Mouse (Mus musculus) CH12.LX (cell line): ENCODE results near the gene Map1a. TPM values are rescaled to one million over a fixed set of nuclear protein-coding genes. Genes with fewer than 3 reads are reported as not detected.

Experiments
- DNase-seq: peaks from one replicate; pipeline ENCODE4 v3.0.0-alpha.2; 2013; ENCODE audit errors: extremely low read depth
- H3K27ac ChIP-seq: 2 replicates; pipeline ENCODE4 v1.5.1; 2012; ENCODE audit warnings: low read depth, mild to moderate bottlenecking, control low read depth, moderate library complexity; ENCODE audit not compliant: insufficient read depth
- H3K27me3 ChIP-seq: replicated peaks from 2 replicates; pipeline ENCODE3; 2012; ENCODE audit warnings: inconsistent platforms
- H3K36me3 ChIP-seq, 2 experiments: replicated peaks in 1 of 2; 2 replicates each; pipeline versions ENCODE3 to v1.6.1; 2012; ENCODE audit warnings: inconsistent platforms in 1 of 2, low read length in 1 of 2, mild to moderate bottlenecking in 1 of 2, mixed read lengths in 1 of 2, moderate library complexity in 1 of 2; ENCODE audit not compliant: control insufficient read depth in 1 of 2, insufficient read depth in 1 of 2
- H3K4me1 ChIP-seq, 2 experiments: 2 replicates each; pipeline ENCODE4 v1.6.1; 2012; ENCODE audit warnings: inconsistent platforms in 1 of 2, moderate library complexity in 1 of 2; ENCODE audit not compliant: insufficient read depth in 2 of 2, control insufficient read depth in 1 of 2
- H3K4me2 ChIP-seq: 2 replicates; pipeline ENCODE4 v1.6.1; 2012; ENCODE audit warnings: low read depth, mild to moderate bottlenecking, control low read depth; ENCODE audit not compliant: poor library complexity, insufficient read depth, severe bottlenecking
- H3K4me3 ChIP-seq, 3 experiments: fragments of 150-350 bp in 1 of 3; sonication (generic) in 1 of 3; replicated peaks in 1 of 3; 2 replicates each; pipeline versions ENCODE3 to v1.5.1; 2011 to 2012; ENCODE audit warnings: low read depth in 2 of 3, low read length in 2 of 3, mild to moderate bottlenecking in 2 of 3, moderate library complexity in 2 of 3, control low read depth in 1 of 3, improper control_type of control experiment in 1 of 3, inconsistent platforms in 1 of 3, mixed read lengths in 1 of 3; ENCODE audit not compliant: poor library complexity in 1 of 3
- H3K79me2 ChIP-seq: replicated peaks from 2 replicates; pipeline ENCODE4 v1.6.1; 2012; ENCODE audit warnings: mild to moderate bottlenecking, moderate library complexity; ENCODE audit not compliant: control insufficient read depth, poor library complexity, insufficient read depth, severe bottlenecking; ENCODE audit errors: extremely low read depth
- H3K9ac ChIP-seq: 2 replicates; pipeline ENCODE4 v1.6.1; 2012; ENCODE audit warnings: low read depth, mild to moderate bottlenecking, control low read depth, moderate library complexity; ENCODE audit not compliant: insufficient read depth
- H3K9me3 ChIP-seq: replicated peaks from 2 replicates; pipeline ENCODE3; 2012; ENCODE audit warnings: low read length, inconsistent platforms, mixed read lengths
- BHLHE40 ChIP-seq: IDR thresholded peaks from 2 replicates; pipeline ENCODE4 v1.6.1; 2011; ENCODE audit warnings: mild to moderate bottlenecking, low read depth, low read length, improper control_type of control experiment
- CTCF ChIP-seq, 2 experiments: IDR thresholded peaks in 1 of 2; conservative IDR thresholded peaks in 1 of 2; 2 replicates each; pipeline ENCODE4 v1.5.1; 2011 to 2012; ENCODE audit warnings: low read depth in 2 of 2, low read length in 2 of 2, improper control_type of control experiment in 1 of 2, inconsistent platforms in 1 of 2, mild to moderate bottlenecking in 1 of 2, moderate library complexity in 1 of 2
- MAX ChIP-seq: IDR thresholded peaks from 2 replicates; pipeline ENCODE4 v1.6.1; 2011; ENCODE audit warnings: low read length, improper control_type of control experiment
- MEF2A ChIP-seq: IDR thresholded peaks from 2 replicates; pipeline ENCODE4 v1.6.1; 2014; ENCODE audit warnings: low read depth, mild to moderate bottlenecking, inconsistent platforms, low read length, improper control_type of control experiment, borderline replicate concordance
- MXI1 ChIP-seq: IDR thresholded peaks from 2 replicates; pipeline ENCODE4 v1.6.1; 2011; ENCODE audit warnings: mild to moderate bottlenecking, low read depth, low read length, improper control_type of control experiment
- POLR2AphosphoS2 ChIP-seq: IDR thresholded peaks from 2 replicates; pipeline ENCODE4 v1.6.1; 2011; ENCODE audit warnings: low read depth, low read length, improper control_type of control experiment
- SIN3A ChIP-seq: IDR thresholded peaks from 2 replicates; pipeline ENCODE4 v1.6.1; 2012; ENCODE audit warnings: low read length, improper control_type of control experiment, inconsistent platforms
- SMC3 ChIP-seq: IDR thresholded peaks from 2 replicates; pipeline ENCODE4 v1.6.1; 2011; ENCODE audit warnings: low read depth, low read length, improper control_type of control experiment
- TBP ChIP-seq: conservative IDR thresholded peaks from 2 replicates; pipeline ENCODE4 v1.6.1; 2011; ENCODE audit warnings: low read depth, low read length, improper control_type of control experiment
- ZC3H11A ChIP-seq: IDR thresholded peaks from 2 replicates; pipeline ENCODE4 v1.6.1; 2012; ENCODE audit warnings: low read depth, mild to moderate bottlenecking, inconsistent platforms, low read length, improper control_type of control experiment
- ZKSCAN1 ChIP-seq: IDR thresholded peaks from 2 replicates; pipeline ENCODE4 v1.6.1; 2012; ENCODE audit warnings: low read depth, inconsistent platforms, low read length, improper control_type of control experiment, borderline replicate concordance
- ZMIZ1 ChIP-seq: IDR thresholded peaks from 2 replicates; pipeline ENCODE4 v1.6.1; 2012; ENCODE audit warnings: low read depth, mild to moderate bottlenecking, inconsistent platforms, low read length, improper control_type of control experiment
- dilution Hi-C: fragments of 300-500 bp; cut with MboI; formaldehyde crosslinking; loops from 2 replicates; pipeline ENCODE4 v1.14.3; 2020; ENCODE audit warnings: low sequenced_read_pairs; ENCODE audit not compliant: extremely low pct_unique_long_range_greater_than_20kb, extremely low pct_ligation_motif_present
- in situ Hi-C: fragments of 300-500 bp; cut with MboI; formaldehyde crosslinking; loops from 3 replicates; pipeline ENCODE4 v1.14.3; 2019; ENCODE audit warnings: low sequenced_read_pairs, low pct_ligation_motif_present, low pct_unique_long_range_greater_than_20kb, mixed read lengths
- polyA plus RNA-seq: library from polyadenylated mRNA; unstranded; fragments of >175 nt; gene quantifications from 2 replicates; pipeline ENCODE4 v1.2.1, GENCODE M21; 2012; ENCODE audit warnings: low read depth; ENCODE audit not compliant: insufficient read length
- total RNA-seq, 2 experiments: library from RNA; depleted of rRNA; stranded (reverse); fragments of 300-350 nt in 1 of 2; fragments of >200 nt in 1 of 2; gene quantifications; 2 replicates each; pipeline ENCODE4 v1.2.3; 2012 to 2014

Map1a gene
- total and polyA plus RNA-seq, 3 experiments: 0.16 to 7.2 (median 0.38) TPM

GRCm38 (mm10) chr2:121297701-121298100 lies 8.3 kb downstream of the Map1a start:
- no peaks in the 10 kb centered on the region for H3K79me2 ChIP-seq
- no peak for DNase-seq
- H3K9ac ChIP-seq: no peak overlapping the region
- dilution Hi-C loops (no loop called here), in situ Hi-C loops (no loop called here)
- peaks cover 0 to 35% of the 10 kb centered on the region in 2 experiments for H3K36me3 ChIP-seq
- no peak overlapping the region for H3K4me2 ChIP-seq
- no peak overlapping the region for H3K27ac ChIP-seq
- no peaks in the 10 kb centered on the region for H3K27me3 ChIP-seq
- TF ChIP-seq CTCF (conservative IDR thresholded peaks at IDR 0.05 in 1 of 2, IDR thresholded peaks at IDR 0.05 in 1 of 2; ENCODE audit: low read depth in 2 of 2, low read length in 2 of 2): no peak
- no peak for TF ChIP-seq MXI1
- no peak overlapping the region for H3K4me3 ChIP-seq
- H3K9me3 ChIP-seq: no peaks in the 10 kb centered on the region
- peaks cover 22 to 45% of the 10 kb centered on the region in 2 experiments for H3K4me1 ChIP-seq

DNA sequence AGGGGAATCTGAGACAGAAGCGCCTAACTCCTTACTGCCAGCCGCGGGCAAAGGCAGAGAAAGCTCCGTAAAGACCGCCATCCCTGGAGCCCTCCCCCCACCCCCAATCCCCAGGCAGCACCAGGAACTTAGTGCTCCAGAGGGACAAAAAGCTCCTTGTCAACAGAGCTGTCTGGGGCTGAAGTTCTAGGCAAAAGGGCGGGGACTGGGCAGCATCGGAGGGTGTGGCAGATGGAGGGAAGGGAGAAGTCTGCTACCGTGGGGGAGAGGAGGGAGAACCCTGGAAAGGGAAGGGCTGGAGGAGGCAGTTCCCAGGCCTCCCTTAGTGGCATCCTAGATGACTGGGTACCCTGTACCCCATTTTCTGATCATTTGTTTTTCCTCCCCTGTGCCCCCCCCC lies 8.7 kb downstream of the Map1a start:
- TF ChIP-seq CTCF (conservative IDR thresholded peaks at IDR 0.05 in 1 of 2, IDR thresholded peaks at IDR 0.05 in 1 of 2; ENCODE audit: low read depth in 2 of 2, low read length in 2 of 2): no peak
- H3K9ac ChIP-seq: no peak overlapping the region

DNA sequence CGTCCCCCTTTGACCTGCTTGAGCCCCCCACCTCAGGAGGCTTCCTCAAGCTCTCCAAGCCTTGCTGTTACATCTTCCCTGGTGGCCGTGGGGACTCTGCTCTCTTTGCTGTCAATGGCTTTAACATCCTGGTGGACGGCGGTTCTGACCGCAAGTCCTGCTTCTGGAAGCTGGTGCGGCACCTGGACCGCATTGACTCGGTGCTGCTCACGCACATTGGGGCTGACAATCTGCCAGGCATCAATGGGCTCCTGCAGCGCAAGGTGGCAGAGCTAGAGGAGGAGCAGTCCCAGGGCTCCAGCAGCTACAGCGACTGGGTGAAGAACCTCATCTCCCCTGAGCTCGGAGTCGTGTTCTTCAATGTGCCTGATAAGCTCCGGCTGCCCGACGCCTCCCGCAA lies 10.1 kb downstream of the Map1a start:
- no peak overlapping the region for H3K9ac ChIP-seq
- dilution Hi-C loops: no loop called here
- peaks cover 0 to 47% of the 10 kb centered on the region in 2 experiments for H3K36me3 ChIP-seq
- no peak for TF ChIP-seq CTCF (conservative IDR thresholded peaks at IDR 0.05 in 1 of 2, IDR thresholded peaks at IDR 0.05 in 1 of 2; ENCODE audit: low read depth in 2 of 2, low read length in 2 of 2)
- TF ChIP-seq, all 38 proteins: peak for 0
- no peaks in the 10 kb centered on the region for H3K27me3 ChIP-seq
- H3K4me1 ChIP-seq: peaks cover 11 to 28% of the 10 kb centered on the region in 2 experiments
- no peaks in the 10 kb centered on the region for H3K79me2 ChIP-seq
- DNase-seq: no peak
- no peak overlapping the region for H3K27ac ChIP-seq
- in situ Hi-C loops: no loop called here
- H3K4me2 ChIP-seq: no peak overlapping the region
- no peak overlapping the region for H3K4me3 ChIP-seq
- H3K9me3 ChIP-seq: no peaks in the 10 kb centered on the region

More for the DNA sequence above, 8.7 kb downstream of the Map1a start:
- Histone ChIP-seq H3K9me3 (no peaks in the 10 kb centered on the region), H3K4me2 (no peak overlapping the region), H3K36me3 (peaks cover 0 to 38% of the 10 kb centered on the region in 2 experiments), H3K27me3 (no peaks in the 10 kb centered on the region), H3K4me3 (no peak overlapping the region), H3K4me1 (peaks cover 22 to 41% of the 10 kb centered on the region in 2 experiments), H3K27ac (no peak overlapping the region), H3K79me2 (no peaks in the 10 kb centered on the region)
- DNase-seq: no peak
- dilution Hi-C loops (no loop called here), in situ Hi-C loops (no loop called here)

GRCm38 (mm10) chr2:121300036-121300435 lies 10.6 kb downstream of the Map1a start:
- no peak for DNase-seq
- peaks cover 7 to 22% of the 10 kb centered on the region in 2 experiments; a peak in 3 of 4 replicates for H3K4me1 ChIP-seq
- H3K27me3 ChIP-seq: no peaks in the 10 kb centered on the region
- H3K79me2 ChIP-seq: no peaks in the 10 kb centered on the region
- H3K27ac ChIP-seq: no peak overlapping the region
- H3K4me2 ChIP-seq: no peak overlapping the region
- dilution Hi-C loops: no loop called here
- no peak overlapping the region for H3K4me3 ChIP-seq
- no peak overlapping the region for H3K9ac ChIP-seq
- H3K36me3 ChIP-seq: peaks cover 0 to 53% of the 10 kb centered on the region in 2 experiments
- H3K9me3 ChIP-seq: no peaks in the 10 kb centered on the region
- no peak for TF ChIP-seq SIN3A
- TF ChIP-seq ZC3H11A: no peak
- no peak for TF ChIP-seq SMC3
- TF ChIP-seq TBP: no peak
- no peak for TF ChIP-seq POLR2AphosphoS2
- no peak for TF ChIP-seq MAX
- TF ChIP-seq ZMIZ1: no peak
- no peak for TF ChIP-seq BHLHE40
- TF ChIP-seq ZKSCAN1: no peak
- no peak for TF ChIP-seq MEF2A
- TF ChIP-seq, all 38 proteins: peak for 0
- in situ Hi-C loops: no loop called here
